Mouse (Mus musculus) CH12.LX (cell line): Measurements from ENCODE around the gene Kpna2. TPM values are rescaled to one million over a fixed set of nuclear protein-coding genes. Genes with fewer than 3 reads are reported as not detected.

Experiments
- DNase-seq: peaks from one replicate; pipeline ENCODE4 v3.0.0-alpha.2; 2013; ENCODE audit errors: extremely low read depth
- H3K27ac ChIP-seq: 2 replicates; pipeline ENCODE4 v1.5.1; 2012; ENCODE audit warnings: low read depth, mild to moderate bottlenecking, control low read depth, moderate library complexity; ENCODE audit not compliant: insufficient read depth
- H3K27me3 ChIP-seq: replicated peaks from 2 replicates; pipeline ENCODE3; 2012; ENCODE audit warnings: inconsistent platforms
- H3K36me3 ChIP-seq, 2 experiments: replicated peaks in 1 of 2; 2 replicates each; pipeline versions ENCODE3 to v1.6.1; 2012; ENCODE audit warnings: inconsistent platforms in 1 of 2, low read length in 1 of 2, mild to moderate bottlenecking in 1 of 2, mixed read lengths in 1 of 2, moderate library complexity in 1 of 2; ENCODE audit not compliant: control insufficient read depth in 1 of 2, insufficient read depth in 1 of 2
- H3K4me1 ChIP-seq, 2 experiments: 2 replicates each; pipeline ENCODE4 v1.6.1; 2012; ENCODE audit warnings: inconsistent platforms in 1 of 2, moderate library complexity in 1 of 2; ENCODE audit not compliant: insufficient read depth in 2 of 2, control insufficient read depth in 1 of 2
- H3K4me2 ChIP-seq: 2 replicates; pipeline ENCODE4 v1.6.1; 2012; ENCODE audit warnings: low read depth, mild to moderate bottlenecking, control low read depth; ENCODE audit not compliant: poor library complexity, insufficient read depth, severe bottlenecking
- H3K4me3 ChIP-seq, 3 experiments: fragments of 150-350 bp in 1 of 3; sonication (generic) in 1 of 3; replicated peaks in 1 of 3; 2 replicates each; pipeline versions ENCODE3 to v1.5.1; 2011 to 2012; ENCODE audit warnings: low read depth in 2 of 3, low read length in 2 of 3, mild to moderate bottlenecking in 2 of 3, moderate library complexity in 2 of 3, control low read depth in 1 of 3, improper control_type of control experiment in 1 of 3, inconsistent platforms in 1 of 3, mixed read lengths in 1 of 3; ENCODE audit not compliant: poor library complexity in 1 of 3
- H3K79me2 ChIP-seq: replicated peaks from 2 replicates; pipeline ENCODE4 v1.6.1; 2012; ENCODE audit warnings: mild to moderate bottlenecking, moderate library complexity; ENCODE audit not compliant: control insufficient read depth, poor library complexity, insufficient read depth, severe bottlenecking; ENCODE audit errors: extremely low read depth
- H3K9ac ChIP-seq: 2 replicates; pipeline ENCODE4 v1.6.1; 2012; ENCODE audit warnings: low read depth, mild to moderate bottlenecking, control low read depth, moderate library complexity; ENCODE audit not compliant: insufficient read depth
- H3K9me3 ChIP-seq: replicated peaks from 2 replicates; pipeline ENCODE3; 2012; ENCODE audit warnings: low read length, inconsistent platforms, mixed read lengths
- BHLHE40 ChIP-seq: IDR thresholded peaks from 2 replicates; pipeline ENCODE4 v1.6.1; 2011; ENCODE audit warnings: mild to moderate bottlenecking, low read depth, low read length, improper control_type of control experiment
- CHD1 ChIP-seq: IDR thresholded peaks from 2 replicates; pipeline ENCODE4 v1.6.1; 2012; ENCODE audit warnings: low read depth, low read length, improper control_type of control experiment, inconsistent platforms
- CHD2 ChIP-seq: IDR thresholded peaks from 2 replicates; pipeline ENCODE4 v1.6.1; 2011; ENCODE audit warnings: low read length, improper control_type of control experiment
- ELF1 ChIP-seq: IDR thresholded peaks from 2 replicates; pipeline ENCODE4 v1.6.1; 2014; ENCODE audit warnings: low read depth, mild to moderate bottlenecking, inconsistent platforms, low read length, improper control_type of control experiment
- EP300 ChIP-seq: IDR thresholded peaks from 2 replicates; pipeline ENCODE4 v1.6.1; 2011; ENCODE audit warnings: low read length, improper control_type of control experiment
- ETS1 ChIP-seq: conservative IDR thresholded peaks from 2 replicates; pipeline ENCODE4 v1.6.1; 2012; ENCODE audit warnings: low read depth, mild to moderate bottlenecking, inconsistent platforms, low read length, improper control_type of control experiment, moderate library complexity
- JUN ChIP-seq: IDR thresholded peaks from 2 replicates; pipeline ENCODE4 v1.6.1; 2011; ENCODE audit warnings: low read depth, mild to moderate bottlenecking, low read length, improper control_type of control experiment, moderate library complexity; ENCODE audit not compliant: insufficient read depth
- MAZ ChIP-seq: IDR thresholded peaks from 2 replicates; pipeline ENCODE4 v1.6.1; 2012; ENCODE audit warnings: low read depth, mild to moderate bottlenecking, inconsistent platforms, low read length, improper control_type of control experiment, moderate library complexity
- MXI1 ChIP-seq: IDR thresholded peaks from 2 replicates; pipeline ENCODE4 v1.6.1; 2011; ENCODE audit warnings: mild to moderate bottlenecking, low read depth, low read length, improper control_type of control experiment
- MYC ChIP-seq: IDR thresholded peaks from 2 replicates; pipeline ENCODE4 v1.6.1; 2011; ENCODE audit warnings: low read depth, mild to moderate bottlenecking, improper control_type of control experiment, low read length
- PAX5 ChIP-seq: IDR thresholded peaks from 2 replicates; pipeline ENCODE4 v1.6.1; 2012; ENCODE audit warnings: low read length, inconsistent platforms, mixed read lengths
- RAD21 ChIP-seq: IDR thresholded peaks from 2 replicates; pipeline ENCODE4 v1.6.1; 2011; ENCODE audit warnings: low read depth, mild to moderate bottlenecking, low read length, improper control_type of control experiment, moderate library complexity
- RCOR1 ChIP-seq: conservative IDR thresholded peaks from 2 replicates; pipeline ENCODE4 v1.6.1; 2012; ENCODE audit warnings: low read depth, mild to moderate bottlenecking, inconsistent platforms, low read length, improper control_type of control experiment
- SIN3A ChIP-seq: IDR thresholded peaks from 2 replicates; pipeline ENCODE4 v1.6.1; 2012; ENCODE audit warnings: low read length, improper control_type of control experiment, inconsistent platforms
- SMC3 ChIP-seq: IDR thresholded peaks from 2 replicates; pipeline ENCODE4 v1.6.1; 2011; ENCODE audit warnings: low read depth, low read length, improper control_type of control experiment
- UBTF ChIP-seq: IDR thresholded peaks from 2 replicates; pipeline ENCODE4 v1.6.1; 2012; ENCODE audit warnings: low read depth, mild to moderate bottlenecking, inconsistent platforms, low read length, improper control_type of control experiment, moderate library complexity
- USF1 ChIP-seq: IDR thresholded peaks from 2 replicates; pipeline ENCODE4 v1.6.1; 2014; ENCODE audit warnings: low read depth, mild to moderate bottlenecking, inconsistent platforms, low read length, improper control_type of control experiment
- dilution Hi-C: fragments of 300-500 bp; cut with MboI; formaldehyde crosslinking; loops from 2 replicates; pipeline ENCODE4 v1.14.3; 2020; ENCODE audit warnings: low sequenced_read_pairs; ENCODE audit not compliant: extremely low pct_unique_long_range_greater_than_20kb, extremely low pct_ligation_motif_present
- in situ Hi-C: fragments of 300-500 bp; cut with MboI; formaldehyde crosslinking; loops from 3 replicates; pipeline ENCODE4 v1.14.3; 2019; ENCODE audit warnings: low sequenced_read_pairs, low pct_ligation_motif_present, low pct_unique_long_range_greater_than_20kb, mixed read lengths
- polyA plus RNA-seq: library from polyadenylated mRNA; unstranded; fragments of >175 nt; gene quantifications from 2 replicates; pipeline ENCODE4 v1.2.1, GENCODE M21; 2012; ENCODE audit warnings: low read depth; ENCODE audit not compliant: insufficient read length
- total RNA-seq, 2 experiments: library from RNA; depleted of rRNA; stranded (reverse); fragments of 300-350 nt in 1 of 2; fragments of >200 nt in 1 of 2; gene quantifications; 2 replicates each; pipeline ENCODE4 v1.2.3; 2012 to 2014

Kpna2 gene
- total and polyA plus RNA-seq, 3 experiments: 327 to 759 (median 582) TPM

DNA sequence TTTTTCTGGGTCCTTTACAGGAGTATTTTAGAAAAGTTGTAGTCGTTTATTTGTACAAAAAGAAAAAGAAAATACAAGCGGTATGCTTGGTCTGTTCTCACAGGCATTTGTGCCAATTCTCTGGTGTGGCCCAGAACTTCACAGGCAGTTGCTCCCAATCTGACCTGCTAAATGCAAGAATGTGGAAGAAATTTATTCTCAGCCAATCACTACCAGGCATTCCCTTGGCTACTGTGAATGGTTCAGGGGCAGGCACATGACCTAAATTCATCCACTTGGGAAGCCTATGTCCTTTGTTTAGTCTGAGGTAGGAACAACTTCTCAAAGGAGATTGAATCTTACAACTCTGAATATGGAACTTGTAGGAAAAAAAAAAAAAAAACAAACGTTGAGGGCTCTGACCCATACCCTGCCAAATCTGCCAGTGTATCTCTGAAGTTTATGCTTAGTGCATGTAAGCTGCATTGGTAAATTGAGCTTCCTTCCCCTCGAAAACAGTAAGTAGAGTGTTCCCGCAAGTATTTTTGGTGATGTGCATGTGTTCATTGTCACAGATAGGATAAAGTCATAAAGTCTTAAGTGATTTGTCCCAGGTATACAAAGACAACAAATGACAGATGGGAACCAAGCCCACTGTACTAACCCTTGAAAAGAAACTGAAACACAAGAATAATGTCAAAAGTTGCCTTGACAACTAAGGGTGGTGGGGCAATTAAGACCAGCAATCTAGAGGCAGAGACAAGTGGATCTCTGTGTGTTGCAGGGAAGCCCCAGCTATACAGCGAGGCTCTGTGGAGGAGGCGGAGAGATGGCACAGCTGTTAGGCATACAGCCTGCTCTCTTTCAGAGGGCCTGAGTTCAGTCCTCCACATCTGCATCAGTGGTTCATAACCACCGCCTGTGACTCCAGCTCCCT lies 2.7 kb upstream of the Kpna2 start:
- Histone ChIP-seq H3K4me2 (no peak overlapping the region), H3K9me3 (no peaks in the 10 kb centered on the region), H3K27ac (no peak overlapping the region), H3K4me3 (no peak overlapping the region), H3K36me3 (peaks cover 1 to 4% of the 10 kb centered on the region in 2 experiments), H3K79me2 (peaks cover 22% of the 10 kb centered on the region), H3K9ac (no peak overlapping the region), H3K4me1 (peaks cover 0 to 13% of the 10 kb centered on the region in 2 experiments; a peak in 3 of 4 replicates), H3K27me3 (no peaks in the 10 kb centered on the region)
- no peak for DNase-seq
- in situ Hi-C loops: no loop called here
- no peak for TF ChIP-seq SMC3
- TF ChIP-seq UBTF: no peak
- TF ChIP-seq MAZ: no peak
- no peak for TF ChIP-seq SIN3A
- TF ChIP-seq CHD2: no peak
- TF ChIP-seq USF1: no peak
- no peak for TF ChIP-seq ELF1
- TF ChIP-seq MXI1: no peak
- TF ChIP-seq EP300: no peak
- no peak for TF ChIP-seq RAD21
- no peak for TF ChIP-seq JUN
- dilution Hi-C loops: no loop called here

DNA sequence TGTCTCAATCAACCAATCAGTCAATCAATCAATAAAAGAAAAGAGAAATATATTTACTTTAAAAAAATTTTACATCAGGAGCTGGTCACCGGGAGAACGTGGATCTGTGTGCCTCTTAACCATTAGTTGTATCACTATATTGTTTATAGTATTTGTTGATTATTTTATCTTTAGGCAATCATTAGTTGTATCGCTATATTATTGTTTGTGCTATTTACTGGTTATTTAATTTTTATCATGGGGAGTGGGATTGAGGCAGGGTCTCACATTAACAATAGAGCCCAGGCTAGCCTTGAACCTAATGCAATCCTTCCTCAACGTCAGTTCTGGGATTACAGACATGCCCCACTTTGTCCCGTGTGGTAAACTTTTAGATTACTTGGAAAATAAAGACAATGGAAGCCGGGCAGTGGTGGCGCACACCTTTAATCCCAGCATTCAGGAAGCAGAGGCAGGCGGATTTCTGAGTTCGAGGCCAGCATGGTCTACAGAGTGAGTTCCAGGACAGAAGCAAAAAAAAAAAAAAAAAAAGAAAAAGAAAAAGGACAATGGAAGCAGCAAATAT lies 690 bp upstream of the Kpna2 start:
- peak overlapping the region; percentile 96 for H3K4me2 ChIP-seq
- peak overlapping the region; percentile 99 for H3K9ac ChIP-seq
- peaks cover 19 to 24% of the 10 kb centered on the region in 2 experiments for H3K36me3 ChIP-seq
- peaks cover 42% of the 10 kb centered on the region for H3K79me2 ChIP-seq
- no peaks in the 10 kb centered on the region for H3K27me3 ChIP-seq
- TF ChIP-seq ETS1 (0 out of 2 replicates have a peak, but pooled peaks have one; percentile 1), MYC (no peak; the same call in 1 of the 2 replicates), BHLHE40 (no peak), CHD1 (peak; percentile 91; the same call in 1 of the 2 replicates), RCOR1 (no peak), JUN (no peak), PAX5 (no peak)
- TF ChIP-seq, all 38 proteins: peak for 2
- no peak overlapping the region for H3K27ac ChIP-seq
- peaks cover 3 to 33% of the 10 kb centered on the region in 2 experiments for H3K4me1 ChIP-seq
- dilution Hi-C loops: no loop called here
- H3K4me3 ChIP-seq: peak overlapping the region; percentile 56 to 74 (median 63)
- DNase-seq: no peak
- no peaks in the 10 kb centered on the region for H3K9me3 ChIP-seq
- in situ Hi-C loops: no loop called here
